Mouse (Mus musculus) lung, postnatal 0 days (tissue): Measurements from ENCODE around the gene Boc. TPM values are rescaled to one million over a fixed set of nuclear protein-coding genes. Genes with fewer than 3 reads are reported as not detected.

Experiments
- ATAC-seq: fragments of 200-750 bp; cut with Nextera tagmentation; 2 replicates; pipeline ENCODE4 v1.8.0; 2017; ENCODE audit warnings: moderate library complexity
- DNase-seq: peaks from one replicate; pipeline ENCODE4 v3.0.0-alpha.2; 2016; ENCODE audit warnings: low spot score
- H3K27ac ChIP-seq: fragments of 300-500 bp; sonication (generic); 2 replicates; pipeline ENCODE4 v1.5.1; 2014; ENCODE audit warnings: antibody characterized with exemption, mild to moderate bottlenecking, low read length, mixed read lengths
- H3K27me3 ChIP-seq: fragments of 300-500 bp; sonication (generic); replicated peaks from 2 replicates; pipeline ENCODE4 v1.6.1; 2014; ENCODE audit warnings: low read length, mixed read lengths; ENCODE audit not compliant: insufficient read depth
- H3K36me3 ChIP-seq: fragments of 300-500 bp; sonication (generic); 2 replicates; pipeline ENCODE4 v1.6.1; 2014; ENCODE audit warnings: low read length, mixed read lengths; ENCODE audit not compliant: insufficient read depth
- H3K4me1 ChIP-seq: fragments of 300-500 bp; sonication (generic); 2 replicates; pipeline ENCODE4 v1.6.1; 2014; ENCODE audit warnings: antibody characterized with exemption, low read depth, low read length, mixed read lengths; ENCODE audit not compliant: insufficient read depth
- H3K4me2 ChIP-seq: fragments of 300-500 bp; sonication (generic); replicated peaks from 2 replicates; pipeline ENCODE4 v1.6.1; 2014; ENCODE audit warnings: low read depth, mild to moderate bottlenecking, low read length, moderate library complexity, mixed read lengths
- H3K4me3 ChIP-seq: fragments of 300-500 bp; sonication (generic); 2 replicates; pipeline ENCODE4 v1.5.1; 2014; ENCODE audit warnings: low read depth, low read length
- H3K9ac ChIP-seq: fragments of 300-500 bp; sonication (generic); replicated peaks from 2 replicates; pipeline ENCODE4 v1.6.1; 2014; ENCODE audit warnings: low read depth, mild to moderate bottlenecking
- H3K9me3 ChIP-seq: fragments of 300-500 bp; sonication (generic); 2 replicates; pipeline ENCODE4 v1.6.1; 2016; ENCODE audit warnings: low read length, mixed read lengths
- CTCF ChIP-seq: IDR thresholded peaks from 2 replicates; pipeline ENCODE4 v1.5.1; 2016; ENCODE audit warnings: antibody characterized with exemption, mild to moderate bottlenecking
- EP300 ChIP-seq: IDR thresholded peaks from 2 replicates; pipeline ENCODE4 v1.6.1; 2016; ENCODE audit warnings: antibody characterized with exemption, mild to moderate bottlenecking, control low read depth
- WGBS: fragments of 180-500 bp; shearing (Covaris S2); extraction: QIAGEN DNeasy Blood & Tissue Kit; methylation state at CpG from one replicate; pipeline ENCODE4 v1.1.7; 2014; 5-methylcytosine and 5-hydroxymethylcytosine counted together
- polyA plus RNA-seq: library from polyadenylated mRNA; unstranded; fragments of >200 nt; fragmentation: Nextera tagmentation; extraction: Ambion mirVana; gene quantifications from 2 replicates; pipeline ENCODE4 v1.2.1, GENCODE M21; 2015

Boc gene
- polyA plus RNA-seq, 1 experiment from 2014 or later: 14.1 TPM

GRCm38 (mm10) chr16:44597106-44597806 lies 38.6 kb upstream of the Boc start:
- H3K9me3 ChIP-seq: no peaks in the 10 kb centered on the region
- WGBS: 52% methylated on average over 2 of the region's 2 CpGs
- H3K4me2 ChIP-seq: no peak overlapping the region
- no peaks in the 10 kb centered on the region for H3K4me1 ChIP-seq
- TF ChIP-seq EP300 (no peak), CTCF (no peak)
- DNase-seq: no peak
- no peak overlapping the region for H3K27ac ChIP-seq
- H3K36me3 ChIP-seq: no peaks in the 10 kb centered on the region
- no peaks in the 10 kb centered on the region for H3K27me3 ChIP-seq
- no peak overlapping the region for H3K4me3 ChIP-seq
- H3K9ac ChIP-seq: no peak overlapping the region
- ATAC-seq: no peak

GRCm38 (mm10) chr16:44589506-44589905 lies 30.8 kb upstream of the Boc start:
- no peak overlapping the region for H3K9ac ChIP-seq
- H3K4me3 ChIP-seq: no peak overlapping the region
- no peak overlapping the region for H3K4me2 ChIP-seq
- ATAC-seq: no peak
- TF ChIP-seq EP300 (no peak), CTCF (no peak)
- H3K36me3 ChIP-seq: no peaks in the 10 kb centered on the region
- 68% methylated on average over 1 of the region's 1 CpGs for WGBS
- no peak overlapping the region for H3K27ac ChIP-seq
- H3K27me3 ChIP-seq: no peaks in the 10 kb centered on the region
- H3K9me3 ChIP-seq: no peaks in the 10 kb centered on the region
- H3K4me1 ChIP-seq: no peaks in the 10 kb centered on the region
- DNase-seq: no peak

GRCm38 (mm10) chr16:44579421-44580024 lies 20.8 kb upstream of the Boc start:
- Histone ChIP-seq H3K27me3 (no peaks in the 10 kb centered on the region), H3K27ac (no peak overlapping the region), H3K36me3 (no peaks in the 10 kb centered on the region), H3K9me3 (no peaks in the 10 kb centered on the region), H3K4me3 (no peak overlapping the region), H3K4me1 (no peaks in the 10 kb centered on the region), H3K9ac (no peak overlapping the region), H3K4me2 (no peak overlapping the region)
- no peak for DNase-seq
- TF ChIP-seq CTCF (no peak), EP300 (no peak)
- ATAC-seq: no peak
- 26% methylated on average over 15 of the region's 15 CpGs for WGBS

- 89% methylated on average over 1 of the region's 1 CpGs for WGBS
- ATAC-seq: no peak
Observed at GRCm38 (mm10) chr16:44578551-44578950, 19.9 kb upstream of the Boc start.

GRCm38 (mm10) chr16:44568056-44568455 lies 9.4 kb upstream of the Boc start:
- Histone ChIP-seq H3K27me3 (no peaks in the 10 kb centered on the region), H3K9ac (no peak overlapping the region), H3K9me3 (no peaks in the 10 kb centered on the region), H3K4me1 (peaks cover 5% of the 10 kb centered on the region; the same call in 1 of the 2 replicates), H3K4me3 (no peak overlapping the region), H3K27ac (no peak overlapping the region), H3K4me2 (no peak overlapping the region), H3K36me3 (no peaks in the 10 kb centered on the region)
- no peak for DNase-seq
- ATAC-seq: no peak
- no peak for TF ChIP-seq EP300

More at GRCm38 (mm10) chr16:44578551-44578950, 19.9 kb upstream of the Boc start:
- H3K4me3 ChIP-seq: no peak overlapping the region
- no peak overlapping the region for H3K4me2 ChIP-seq
- no peaks in the 10 kb centered on the region for H3K36me3 ChIP-seq
- no peak for TF ChIP-seq CTCF
- TF ChIP-seq EP300: no peak
- no peaks in the 10 kb centered on the region for H3K9me3 ChIP-seq
- no peaks in the 10 kb centered on the region for H3K27me3 ChIP-seq
- no peak for DNase-seq
- H3K4me1 ChIP-seq: no peaks in the 10 kb centered on the region
- no peak overlapping the region for H3K9ac ChIP-seq
- no peak overlapping the region for H3K27ac ChIP-seq

GRCm38 (mm10) chr16:44565328-44566210 lies 6.9 kb upstream of the Boc start:
- DNase-seq (peak; percentile 32), ATAC-seq (peak; percentile 37)
- peak overlapping the region; percentile 29; the same call in 1 of the 2 replicates for H3K4me2 ChIP-seq
- H3K9me3 ChIP-seq: no peaks in the 10 kb centered on the region
- H3K4me1 ChIP-seq: peaks cover 5% of the 10 kb centered on the region; the same call in 1 of the 2 replicates
- H3K27ac ChIP-seq: no peak overlapping the region
- 41% methylated on average over 22 of the region's 22 CpGs for WGBS
- no peak overlapping the region for H3K9ac ChIP-seq
- H3K27me3 ChIP-seq: no peaks in the 10 kb centered on the region
- no peak overlapping the region; the same call in 1 of the 2 replicates for H3K4me3 ChIP-seq
- no peak for TF ChIP-seq EP300
- no peak for TF ChIP-seq CTCF
- no peaks in the 10 kb centered on the region for H3K36me3 ChIP-seq
